Mouse (Mus musculus) ovary, adult 18-20 months (tissue): ENCODE measurements around the gene Ccdc71.

Experiments used
- DNase-seq: peaks from one replicate; pipeline ENCODE4 v3.0.0; 2022; ENCODE audit warnings: low spot score, mixed read lengths

The Ccdc71 gene

GRCm38 (mm10) chr9:108460319-108461178, at the start of gene Ccdc71:
Gene Ccdc71 (plus strand): TSS chr9:108460527.
- peak; percentile 72 for DNase-seq

- DNase-seq: no peak
These were observed 48.9 kb upstream of the Ccdc71 start for GRCm38 (mm10) chr9:108411381-108411942.

GRCm38 (mm10) chr9:108412221-108412620, 48.1 kb upstream of the Ccdc71 start:
- no peak for DNase-seq

GRCm38 (mm10) chr9:108428384-108428783, 31.9 kb upstream of the Ccdc71 start, which contains the start of gene Ccdc36:
Gene Ccdc36 (minus strand): TSS chr9:108428484.
- no peak for DNase-seq

GRCm38 (mm10) chr9:108431431-108432067, 28.8 kb upstream of the Ccdc71 start:
- DNase-seq: no peak

GRCm38 (mm10) chr9:108436182-108436581, 24.1 kb upstream of the Ccdc71 start, which contains the start of gene BC048562:
Gene BC048562 (plus strand): TSS chr9:108436482.
- no peak for DNase-seq

- no peak for DNase-seq
These were observed 21.2 kb upstream of the Ccdc71 start for GRCm38 (mm10) chr9:108439176-108439575.

- no peak for DNase-seq
These were observed 19.8 kb upstream of the Ccdc71 start for GRCm38 (mm10) chr9:108440485-108440884.

- no peak for DNase-seq
These were observed 18.9 kb upstream of the Ccdc71 start for GRCm38 (mm10) chr9:108441236-108441919.

- DNase-seq: no peak
These were observed 15.2 kb upstream of the Ccdc71 start for GRCm38 (mm10) chr9:108445125-108445524.

- no peak for DNase-seq
These were observed 10.5 kb upstream of the Ccdc71 start for GRCm38 (mm10) chr9:108449860-108450259.

- DNase-seq: no peak
These were observed 9.8 kb upstream of the Ccdc71 start for GRCm38 (mm10) chr9:108450292-108451169.

GRCm38 (mm10) chr9:108451170-108451493, 9.2 kb upstream of the Ccdc71 start:
- no peak for DNase-seq

- no peak for DNase-seq
These were observed 8.7 kb upstream of the Ccdc71 start for GRCm38 (mm10) chr9:108451519-108452160.

- peak; percentile 69 for DNase-seq
These were observed 7.9 kb upstream of the Ccdc71 start for GRCm38 (mm10) chr9:108452291-108452906.

- no peak for DNase-seq
These were observed 7.4 kb upstream of the Ccdc71 start for GRCm38 (mm10) chr9:108452911-108453310.

GRCm38 (mm10) chr9:108453458-108453857, 6.9 kb upstream of the Ccdc71 start:
- no peak for DNase-seq

- DNase-seq: no peak
These were observed 5.9 kb upstream of the Ccdc71 start for GRCm38 (mm10) chr9:108454429-108454828.

GRCm38 (mm10) chr9:108455747-108456571, 4.4 kb upstream of the Ccdc71 start:
- no peak for DNase-seq
